Mouse (Mus musculus): ENCODE measurements around the gene Atp2b1.

DNA sequence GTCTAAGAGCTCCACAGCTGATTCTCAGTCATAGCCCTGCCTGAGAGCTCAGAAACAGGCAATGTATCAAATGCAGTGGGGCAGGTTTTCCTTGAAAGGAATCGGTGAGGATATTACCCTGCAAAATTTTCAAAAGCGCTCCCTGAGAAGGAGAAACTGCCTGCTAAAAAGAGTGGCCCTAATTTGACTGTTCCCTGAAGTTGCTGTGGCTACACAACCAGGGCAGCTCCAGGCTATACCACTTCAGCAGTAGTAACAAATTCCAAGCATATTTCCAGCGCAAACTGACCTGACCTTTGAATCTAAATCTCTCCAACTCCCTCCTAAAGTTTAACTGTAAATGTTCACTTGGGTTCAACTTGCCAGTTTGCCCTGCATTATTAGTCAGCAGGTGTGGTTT is 49.4 kb upstream of the Atp2b1 start:
- TF ChIP-seq CTCF (IDR thresholded peaks at IDR 0.05; ENCODE audit: control insufficient read depth, insufficient read depth, insufficient read length), result no peak
- TF ChIP-seq MYOD1 (IDR thresholded peaks at IDR 0.05; ENCODE audit: control insufficient read depth, insufficient read length, low read depth), result no peak
- no peak for TF ChIP-seq CEBPB (IDR thresholded peaks at IDR 0.05; ENCODE audit: low read depth)
- TF ChIP-seq FOSL1 (IDR thresholded peaks at IDR 0.05; ENCODE audit: insufficient read depth, low read length, poor library complexity, severe bottlenecking), result no peak
- no peak for TF ChIP-seq MYOG (IDR thresholded peaks at IDR 0.05; ENCODE audit: control insufficient read depth, extremely low read depth, insufficient read length)
- TF ChIP-seq MAX (IDR thresholded peaks at IDR 0.05), result no peak
- TF ChIP-seq USF1 (IDR thresholded peaks at IDR 0.05; ENCODE audit: low read depth), result no peak
